Mouse (Mus musculus) layer of hippocampus, postnatal 14 days (tissue): Measurements from ENCODE around the gene Tas2r140. TPM values are rescaled to one million over a fixed set of nuclear protein-coding genes. Genes with fewer than 3 reads are reported as not detected.

ENCODE experiments used
- DNase-seq, 2 experiments: peaks; one replicate each; pipeline ENCODE4 v3.0.0; 2021 to 2022; ENCODE audit warnings: low spot score in 2 of 2, mixed read lengths in 1 of 2
- long read RNA-seq, 2 experiments: library from polyadenylated mRNA; stranded (forward); transcript quantifications; one replicate each; pipeline ENCODE4 v2.0.0; 2021
- total RNA-seq, 2 experiments: library from RNA; stranded (reverse); gene quantifications; 2 replicates each; pipeline ENCODE4 v1.2.3; 2021

Tas2r140 gene
- not detected for total RNA-seq
- long read RNA-seq, experiment 1, result 0 reads
- long read RNA-seq, experiment 2, result 0 reads

- no peak for DNase-seq
These were observed at the start of gene Tas2r140 for GRCm38 (mm10) chr6:133055716-133056115. TSS of gene Tas2r140 (minus strand) at chr6:133055816.

- no peak for DNase-seq
These were observed 48.9 kb upstream of the Tas2r140 start, which contains the start of gene Smim10l1 for GRCm38 (mm10) chr6:133104609-133104921. TSS of gene Smim10l1 (plus strand) at chr6:133104909.

GRCm38 (mm10) chr6:133102430-133102829 is 46.8 kb upstream of the Tas2r140 start:
- DNase-seq, result no peak

- DNase-seq, result no peak
These were observed 36.6 kb upstream of the Tas2r140 start for GRCm38 (mm10) chr6:133092226-133092625.

- no peak for DNase-seq
These were observed 18.6 kb downstream of the Tas2r140 start, which contains the start of gene Tas2r103 for GRCm38 (mm10) chr6:133037001-133037400. TSS of gene Tas2r103 (minus strand) at chr6:133037101.

Other genes with a start within 250 kb of the Tas2r140 start
- gene Tas2r123, start 208.7 kb downstream of the Tas2r140 start, total RNA-seq, result not detected
- not detected for gene Tas2r116, start 200.4 kb downstream of the Tas2r140 start, total RNA-seq
- not detected for gene Tas2r110, start 187.8 kb downstream of the Tas2r140 start, total RNA-seq
- gene Tas2r113, start 162.8 kb downstream of the Tas2r140 start, total RNA-seq, result not detected
- gene Tas2r125, start 146.2 kb downstream of the Tas2r140 start, total RNA-seq, result not detected
- gene Tas2r129, start 104.7 kb downstream of the Tas2r140 start, total RNA-seq, result not detected
- not detected for gene Tas2r131, start 97.9 kb downstream of the Tas2r140 start, total RNA-seq
- not detected for gene Tas2r109, start 74.9 kb downstream of the Tas2r140 start, total RNA-seq
- not detected for gene Tas2r103, start 18.7 kb downstream of the Tas2r140 start, total RNA-seq
- gene Smim10l1, start 49.1 kb upstream of the Tas2r140 start, total RNA-seq, result 10 to 100 TPM; 67.8 to 72.6 TPM
- gene 5530400C23Rik, start 236.4 kb upstream of the Tas2r140 start, total RNA-seq, result not detected